Mouse (Mus musculus): Measurements from ENCODE around the gene Rnf133. TPM values are rescaled to one million over a fixed set of nuclear protein-coding genes. Genes with fewer than 3 reads are reported as not detected.

The Rnf133 gene
- 0.13 TPM in 1 of 2 replicates, not detected in the other for polyA plus RNA-seq (2016; fragmentation: Nextera tagmentation; extraction: Ambion mirVana)

DNA sequence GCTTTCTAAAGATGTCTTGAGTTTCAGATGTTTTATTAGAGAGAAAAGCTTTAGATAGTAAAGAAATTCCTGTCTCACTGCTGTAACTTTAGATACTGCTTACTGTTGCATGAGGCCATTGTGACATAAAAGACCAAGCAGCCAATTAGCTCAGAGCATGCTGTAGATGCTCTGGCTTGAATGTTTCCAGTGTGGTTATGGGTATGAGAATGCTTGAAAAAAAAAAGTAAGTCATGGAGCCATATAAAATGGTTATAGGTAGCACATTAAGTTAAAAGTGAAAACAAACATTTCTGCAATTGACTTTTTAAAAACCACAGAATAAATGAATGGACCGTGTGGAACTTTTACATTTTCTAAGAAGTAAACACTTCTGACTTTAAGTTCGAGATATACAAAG is at the start of gene Rnf133:
Gene Rnf133 (minus strand): TSS at position 101 of the 400 bp plus-strand sequence.
- WGBS: 90% methylated on average over 2 of the region's 2 CpGs
- H3K4me3 ChIP-seq: no peak within 1 kb of the TSS
- no peaks in the 10 kb centered on the region for H3K9me3 ChIP-seq
- no peaks in the 10 kb centered on the region for H3K27me3 ChIP-seq
- H3K36me3 ChIP-seq: no peaks in the 10 kb centered on the region
- H3K4me2 ChIP-seq (replicated peaks): no peak within 1 kb of the TSS
- H3K9ac ChIP-seq (replicated peaks): no peak within 1 kb of the TSS
- no peak within 1 kb of the TSS for H3K27ac ChIP-seq (replicated peaks)
- H3K4me1 ChIP-seq: no peaks in the 10 kb centered on the region
- ATAC-seq (ENCODE audit: low FRiP score, low read depth): no peak

DNA sequence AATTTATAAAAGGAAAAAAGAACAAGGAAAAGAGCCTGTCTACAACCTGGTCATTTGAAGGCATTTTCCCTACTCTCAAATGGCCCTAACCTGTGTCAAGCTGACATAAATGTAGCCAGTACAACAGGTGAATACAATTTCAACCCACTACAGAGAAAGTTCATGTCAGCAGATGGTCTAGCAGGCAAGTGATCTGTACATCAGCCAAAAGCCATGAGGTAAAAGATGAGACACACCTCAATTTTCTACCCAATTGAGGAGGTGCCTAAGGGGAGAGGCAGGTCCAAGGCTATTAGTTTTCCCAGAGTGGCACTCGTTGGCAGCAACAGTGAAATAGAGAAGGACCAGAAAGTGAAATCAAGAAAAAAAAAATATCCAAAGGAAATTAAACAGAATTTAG is 28.1 kb upstream of the Rnf133 start:
- Histone ChIP-seq H3K4me2 (replicated peaks) (no peak overlapping the region), H3K9me3 (no peaks in the 10 kb centered on the region), H3K36me3 (no peaks in the 10 kb centered on the region), H3K27me3 (no peaks in the 10 kb centered on the region), H3K4me1 (no peaks in the 10 kb centered on the region), H3K27ac (replicated peaks) (no peak overlapping the region), H3K9ac (replicated peaks) (no peak overlapping the region), H3K4me3 (no peak overlapping the region)
- no peak for ATAC-seq (ENCODE audit: low FRiP score, low read depth)
- 88% methylated on average over 1 of the region's 1 CpGs for WGBS

DNA sequence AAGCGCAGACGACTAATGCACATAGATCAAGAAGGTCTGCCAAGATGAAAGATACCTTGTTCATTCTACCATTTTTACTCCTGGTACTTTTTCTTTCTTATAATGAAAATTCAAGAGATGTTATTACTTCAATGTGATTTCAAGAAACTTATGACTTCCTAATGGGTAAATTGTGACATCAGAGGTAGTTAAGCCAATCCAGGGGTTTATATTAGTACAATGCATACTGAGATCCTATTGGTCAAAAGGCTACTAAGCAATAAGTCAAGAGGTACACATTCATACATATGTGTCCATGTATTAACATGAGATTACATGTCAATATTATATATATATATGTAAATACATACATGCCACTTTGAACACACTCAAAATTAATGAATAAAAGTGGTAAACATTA is 4.9 kb upstream of the Rnf133 start, which contains the start of gene Rnf148:
Gene Rnf148 (minus strand): TSS at position 101 of the 400 bp plus-strand sequence.
- ATAC-seq (ENCODE audit: low FRiP score, low read depth): no peak
- Histone ChIP-seq H3K36me3 (no peaks in the 10 kb centered on the region), H3K4me1 (no peaks in the 10 kb centered on the region), H3K4me3 (no peak within 1 kb of the TSS), H3K4me2 (replicated peaks) (no peak within 1 kb of the TSS), H3K9ac (replicated peaks) (no peak within 1 kb of the TSS), H3K27ac (replicated peaks) (no peak within 1 kb of the TSS), H3K9me3 (no peaks in the 10 kb centered on the region), H3K27me3 (no peaks in the 10 kb centered on the region)
- WGBS: 79% methylated on average over 2 of the region's 2 CpGs

DNA sequence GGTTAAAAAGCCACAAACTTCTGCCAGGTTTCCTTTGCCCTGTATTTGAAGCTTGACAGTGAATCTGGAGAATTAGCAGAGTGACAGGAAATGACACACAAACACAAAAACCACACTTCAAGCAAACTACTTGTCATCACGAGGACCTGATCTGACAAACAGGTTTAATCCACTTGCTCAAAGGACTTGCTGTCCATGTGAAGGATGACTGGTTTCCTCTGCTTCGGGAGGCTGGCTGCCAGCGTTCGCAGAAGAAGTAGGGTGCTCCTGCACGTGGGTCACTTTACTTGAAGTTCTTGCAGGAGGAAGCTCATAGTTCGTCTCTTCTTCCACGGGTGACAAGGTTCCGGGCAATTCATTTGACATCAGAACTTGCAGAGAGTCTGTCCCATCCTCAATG is 1.4 kb downstream of the Rnf133 start:
- Histone ChIP-seq H3K27ac (replicated peaks) (no peak overlapping the region), H3K9ac (replicated peaks) (no peak overlapping the region), H3K9me3 (no peaks in the 10 kb centered on the region), H3K27me3 (no peaks in the 10 kb centered on the region), H3K36me3 (no peaks in the 10 kb centered on the region), H3K4me1 (no peaks in the 10 kb centered on the region), H3K4me2 (replicated peaks) (no peak overlapping the region), H3K4me3 (no peak overlapping the region)
- no peak for ATAC-seq (ENCODE audit: low FRiP score, low read depth)
- 82% methylated on average over 8 of the region's 8 CpGs for WGBS

DNA sequence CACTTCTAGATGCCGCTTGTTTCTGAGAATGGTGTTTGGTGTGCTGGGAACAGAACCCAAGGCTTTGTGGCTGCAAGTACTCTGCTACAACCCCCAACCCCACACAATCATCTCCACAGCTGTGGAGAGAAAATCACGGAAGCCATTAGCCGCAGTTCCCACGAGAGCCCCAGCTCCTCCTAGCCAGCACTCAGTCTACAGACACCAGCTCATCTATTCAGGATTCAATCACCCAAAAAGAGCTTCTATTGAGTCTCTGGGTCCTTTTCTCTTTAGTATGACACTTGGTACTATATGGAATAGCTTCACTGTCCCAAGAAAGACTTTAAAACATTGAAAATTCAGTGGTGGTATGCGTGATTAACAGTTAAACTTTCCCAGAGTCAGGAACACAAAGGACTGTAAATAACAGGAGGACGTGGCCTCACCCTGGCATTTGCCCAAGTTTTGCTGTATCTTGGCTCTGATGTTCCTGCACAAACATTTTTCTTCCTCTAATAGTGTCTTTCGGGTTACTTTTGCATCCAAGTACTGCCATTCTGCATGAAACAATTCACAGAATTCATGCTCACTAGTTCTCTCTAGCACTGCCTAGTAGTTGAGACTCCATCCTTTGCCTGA is 2.4 kb downstream of the Rnf133 start:
- no peak overlapping the region for H3K4me2 ChIP-seq (replicated peaks)
- H3K27ac ChIP-seq (replicated peaks): no peak overlapping the region
- WGBS: 86% methylated on average over 7 of the region's 7 CpGs
- H3K4me3 ChIP-seq: no peak overlapping the region
- no peak overlapping the region for H3K9ac ChIP-seq (replicated peaks)
- H3K36me3 ChIP-seq: no peaks in the 10 kb centered on the region
- no peaks in the 10 kb centered on the region for H3K27me3 ChIP-seq
- no peaks in the 10 kb centered on the region for H3K9me3 ChIP-seq
- ATAC-seq (ENCODE audit: low FRiP score, low read depth): no peak
- H3K4me1 ChIP-seq: no peaks in the 10 kb centered on the region

DNA sequence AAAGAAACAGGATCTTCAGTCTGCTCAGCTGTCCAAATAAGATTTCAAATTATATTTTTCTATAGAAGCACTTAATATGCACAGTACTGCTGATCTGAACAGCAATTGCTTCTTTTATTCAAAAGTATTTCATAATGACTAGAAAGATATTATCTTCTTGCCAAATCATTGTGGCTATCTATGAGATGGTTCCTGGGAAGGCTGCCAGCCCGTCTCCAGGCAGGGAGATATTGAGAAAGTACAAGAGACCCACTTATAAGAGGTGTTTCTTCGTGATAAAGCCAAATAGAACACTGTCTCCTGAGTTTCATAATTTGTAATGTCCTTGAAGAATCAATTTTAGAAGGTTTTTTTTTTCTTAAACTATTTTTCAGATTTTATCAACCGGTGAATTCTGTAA is 13.0 kb downstream of the Rnf133 start:
- Histone ChIP-seq H3K4me1 (no peaks in the 10 kb centered on the region), H3K27me3 (no peaks in the 10 kb centered on the region; the same call in 1 of the 2 replicates), H3K27ac (replicated peaks) (no peak overlapping the region), H3K4me2 (replicated peaks) (no peak overlapping the region), H3K36me3 (no peaks in the 10 kb centered on the region), H3K9ac (replicated peaks) (no peak overlapping the region), H3K4me3 (no peak overlapping the region), H3K9me3 (no peaks in the 10 kb centered on the region)
- ATAC-seq (ENCODE audit: low FRiP score, low read depth): no peak
- WGBS: 85% methylated on average over 3 of the region's 3 CpGs

DNA sequence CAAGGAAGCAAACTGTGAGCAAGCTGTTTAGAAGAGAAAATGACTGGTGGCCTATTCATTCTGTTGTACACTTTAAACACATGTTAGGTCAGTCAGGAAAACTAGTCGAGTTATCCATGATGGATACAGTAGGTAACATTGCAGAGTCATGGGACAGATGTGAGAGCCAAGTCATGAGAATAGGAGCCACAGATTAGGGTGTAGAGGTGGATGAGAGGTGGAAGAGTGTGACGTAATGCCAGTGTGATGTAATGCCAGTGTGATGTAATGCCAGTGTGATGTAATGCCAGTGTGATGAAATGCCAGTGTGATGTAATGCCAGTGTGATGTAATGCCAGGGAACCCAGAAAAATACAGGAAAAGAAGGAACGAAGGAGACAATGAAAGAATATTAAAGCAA is 14.9 kb downstream of the Rnf133 start:
- H3K9ac ChIP-seq (replicated peaks): no peak overlapping the region
- no peaks in the 10 kb centered on the region for H3K9me3 ChIP-seq
- ATAC-seq (ENCODE audit: low FRiP score, low read depth): no peak
- H3K36me3 ChIP-seq: no peaks in the 10 kb centered on the region
- no peaks in the 10 kb centered on the region; the same call in 1 of the 2 replicates for H3K27me3 ChIP-seq
- no peak overlapping the region for H3K4me3 ChIP-seq
- H3K4me2 ChIP-seq (replicated peaks): no peak overlapping the region
- H3K4me1 ChIP-seq: no peaks in the 10 kb centered on the region
- WGBS: 94% methylated on average over 3 of the region's 3 CpGs
- H3K27ac ChIP-seq (replicated peaks): no peak overlapping the region

DNA sequence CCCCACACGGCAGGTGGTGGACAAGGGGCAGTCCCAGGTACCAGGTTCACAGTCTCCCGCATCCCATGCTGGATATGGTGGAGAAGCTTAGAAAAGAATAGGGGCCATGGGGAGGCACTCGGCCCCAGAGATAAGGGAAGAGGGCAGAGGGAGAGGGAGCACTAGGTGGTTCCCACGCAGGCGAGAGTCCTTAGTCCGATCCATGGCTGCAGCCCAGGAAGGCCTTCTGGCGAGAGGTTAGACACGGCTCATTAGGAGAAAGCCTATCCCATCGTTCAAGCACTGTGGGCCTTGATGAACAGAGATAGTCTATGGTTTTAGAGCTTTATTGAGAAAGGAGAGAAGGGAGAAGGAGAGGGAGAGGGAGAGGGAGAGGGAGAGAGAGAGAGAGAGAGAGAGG is 16.1 kb downstream of the Rnf133 start:
- no peaks in the 10 kb centered on the region; the same call in 1 of the 2 replicates for H3K27me3 ChIP-seq
- ATAC-seq (ENCODE audit: low FRiP score, low read depth): no peak
- no peak overlapping the region for H3K4me2 ChIP-seq (replicated peaks)
- H3K27ac ChIP-seq (replicated peaks): no peak overlapping the region
- no peaks in the 10 kb centered on the region for H3K36me3 ChIP-seq
- H3K4me3 ChIP-seq: no peak overlapping the region
- 82% methylated on average over 9 of the region's 9 CpGs for WGBS
- H3K9me3 ChIP-seq: no peaks in the 10 kb centered on the region
- H3K4me1 ChIP-seq: no peaks in the 10 kb centered on the region
- H3K9ac ChIP-seq (replicated peaks): no peak overlapping the region

DNA sequence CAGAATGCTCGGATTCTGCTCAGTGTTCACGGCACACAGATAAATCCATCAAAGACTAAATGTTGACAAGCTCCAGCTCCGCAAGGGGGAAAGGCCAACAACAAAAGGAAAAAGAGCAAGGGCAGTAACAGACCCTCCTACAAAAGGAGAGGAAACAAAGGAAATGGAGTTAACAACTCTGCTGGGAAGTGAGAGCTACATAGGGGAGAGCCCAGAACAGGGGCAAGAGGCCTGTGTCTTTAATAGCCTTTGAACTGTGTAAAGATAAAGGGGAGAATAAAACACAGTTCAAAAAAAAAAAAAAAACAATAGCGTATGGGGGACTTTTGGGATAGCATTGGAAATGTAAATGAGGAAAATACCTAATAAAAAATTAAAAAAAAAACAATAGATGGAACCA is 19.6 kb downstream of the Rnf133 start:
- H3K4me3 ChIP-seq: no peak overlapping the region
- H3K4me2 ChIP-seq (replicated peaks): no peak overlapping the region
- no peaks in the 10 kb centered on the region for H3K9me3 ChIP-seq
- H3K36me3 ChIP-seq: no peaks in the 10 kb centered on the region
- H3K27ac ChIP-seq (replicated peaks): no peak overlapping the region
- no peak for ATAC-seq (ENCODE audit: low FRiP score, low read depth)
- H3K27me3 ChIP-seq: no peaks in the 10 kb centered on the region; the same call in 1 of the 2 replicates
- no peak overlapping the region for H3K9ac ChIP-seq (replicated peaks)
- WGBS: 16% methylated on average over 4 of the region's 4 CpGs
- H3K4me1 ChIP-seq: no peaks in the 10 kb centered on the region

Other genes with a start within 250 kb of the Rnf133 start
- not detected in 2 replicates for gene Rnf148, start 4.8 kb upstream of the Rnf133 start, polyA plus RNA-seq (2016; fragmentation: Nextera tagmentation; extraction: Ambion mirVana)
- 2.9 and 3.2 TPM in 2 replicates for gene Cadps2, start 189.1 kb upstream of the Rnf133 start, polyA plus RNA-seq (2016; fragmentation: Nextera tagmentation; extraction: Ambion mirVana)